Mouse (Mus musculus): ENCODE data around the gene Syngap1. TPM values are rescaled to one million over a fixed set of nuclear protein-coding genes. Genes with fewer than 3 reads are reported as not detected.

The Syngap1 gene
- polyA plus RNA-seq, 1 experiment, result 7.3 TPM

- no peak overlapping the region for H3K4me3 ChIP-seq (ENCODE audit: extremely low read depth, insufficient read depth, insufficient read length)
- H3K27ac ChIP-seq (ENCODE audit: insufficient read depth, low read length), result no peak overlapping the region
- WGBS, result 74% methylated on average over 18 of the region's 18 CpGs
- H3K4me1 ChIP-seq (ENCODE audit: control insufficient read depth, insufficient read depth, insufficient read length), result peaks cover 8% of the 10 kb centered on the region; the same call in 1 of the 2 replicates
- no peak for DNase-seq (ENCODE audit: low read depth in 1 of 2, low spot score in 2 of 2)
- no peaks in the 10 kb centered on the region for H3K36me3 ChIP-seq (ENCODE audit: control insufficient read depth, insufficient read depth, low read length)
- H3K27me3 ChIP-seq (ENCODE audit: control insufficient read depth, insufficient read depth, low read length), result no peaks in the 10 kb centered on the region; the same call in 1 of the 2 replicates
- no peak for TF ChIP-seq POLR2A (IDR thresholded peaks at IDR 0.05; ENCODE audit: low read depth, low read length)
- TF ChIP-seq CTCF (IDR thresholded peaks at IDR 0.05; ENCODE audit: extremely low read depth, insufficient read depth, insufficient read length, insufficient replicate concordance), result no peak
These were observed 15.8 kb downstream of the Syngap1 start for GRCm38 (mm10) chr17:26956895-26957294.

DNA sequence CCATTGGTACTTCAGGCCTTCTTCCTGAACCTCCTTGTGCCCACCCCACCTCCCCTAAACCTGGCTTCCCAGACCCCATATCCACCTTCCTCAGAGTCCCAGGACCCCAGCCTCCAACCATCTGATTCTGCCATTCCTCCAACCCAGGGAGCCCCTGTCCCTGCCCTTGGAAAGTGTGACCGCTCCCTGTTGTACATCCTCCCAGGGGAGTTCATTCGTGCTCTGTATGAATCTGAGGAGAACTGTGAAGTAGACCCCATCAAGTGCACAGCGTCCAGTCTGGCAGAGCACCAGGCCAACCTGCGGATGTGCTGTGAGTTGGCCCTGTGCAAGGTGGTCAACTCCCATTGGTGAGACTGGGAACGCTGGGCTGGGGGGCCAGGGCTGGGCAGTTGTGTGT, 16.8 kb downstream of the Syngap1 start:
- H3K27ac ChIP-seq (ENCODE audit: insufficient read depth, low read length), result no peak overlapping the region
- H3K4me3 ChIP-seq (ENCODE audit: extremely low read depth, insufficient read depth, insufficient read length), result no peak overlapping the region
- no peaks in the 10 kb centered on the region for H3K36me3 ChIP-seq (ENCODE audit: control insufficient read depth, insufficient read depth, low read length)
- H3K27me3 ChIP-seq (ENCODE audit: control insufficient read depth, insufficient read depth, low read length), result no peaks in the 10 kb centered on the region
- DNase-seq (ENCODE audit: low read depth in 1 of 2, low spot score in 2 of 2), result no peak
- 90% methylated on average over 5 of the region's 5 CpGs for WGBS
- TF ChIP-seq POLR2A (IDR thresholded peaks at IDR 0.05; ENCODE audit: low read depth, low read length) (no peak), CTCF (IDR thresholded peaks at IDR 0.05; ENCODE audit: extremely low read depth, insufficient read depth, insufficient read length, insufficient replicate concordance) (no peak)
- H3K4me1 ChIP-seq (ENCODE audit: control insufficient read depth, insufficient read depth, insufficient read length), result no peaks in the 10 kb centered on the region

GRCm38 (mm10) chr17:26958880-26959279, 17.8 kb downstream of the Syngap1 start:
- Histone ChIP-seq H3K27me3 (ENCODE audit: control insufficient read depth, insufficient read depth, low read length) (no peaks in the 10 kb centered on the region), H3K27ac (ENCODE audit: insufficient read depth, low read length) (no peak overlapping the region), H3K4me3 (ENCODE audit: extremely low read depth, insufficient read depth, insufficient read length) (no peak overlapping the region), H3K36me3 (ENCODE audit: control insufficient read depth, insufficient read depth, low read length) (no peaks in the 10 kb centered on the region), H3K4me1 (ENCODE audit: control insufficient read depth, insufficient read depth, insufficient read length) (no peaks in the 10 kb centered on the region)
- TF ChIP-seq POLR2A (IDR thresholded peaks at IDR 0.05; ENCODE audit: low read depth, low read length), result no peak
- no peak for TF ChIP-seq CTCF (IDR thresholded peaks at IDR 0.05; ENCODE audit: extremely low read depth, insufficient read depth, insufficient read length, insufficient replicate concordance)
- WGBS, result 84% methylated on average over 5 of the region's 5 CpGs
- no peak for DNase-seq (ENCODE audit: low read depth in 1 of 2, low spot score in 2 of 2)

GRCm38 (mm10) chr17:26959815-26960214, 18.8 kb downstream of the Syngap1 start:
- H3K36me3 ChIP-seq (ENCODE audit: control insufficient read depth, insufficient read depth, low read length), result no peaks in the 10 kb centered on the region
- H3K4me1 ChIP-seq (ENCODE audit: control insufficient read depth, insufficient read depth, insufficient read length), result no peaks in the 10 kb centered on the region
- H3K27me3 ChIP-seq (ENCODE audit: control insufficient read depth, insufficient read depth, low read length), result no peaks in the 10 kb centered on the region
- no peak for TF ChIP-seq CTCF (IDR thresholded peaks at IDR 0.05; ENCODE audit: extremely low read depth, insufficient read depth, insufficient read length, insufficient replicate concordance)
- no peak for TF ChIP-seq POLR2A (IDR thresholded peaks at IDR 0.05; ENCODE audit: low read depth, low read length)
- 98% methylated on average over 4 of the region's 4 CpGs for WGBS
- DNase-seq (ENCODE audit: low read depth in 1 of 2, low spot score in 2 of 2), result no peak
- H3K4me3 ChIP-seq (ENCODE audit: extremely low read depth, insufficient read depth, insufficient read length), result no peak overlapping the region
- no peak overlapping the region for H3K27ac ChIP-seq (ENCODE audit: insufficient read depth, low read length)

- no peaks in the 10 kb centered on the region for H3K4me1 ChIP-seq (ENCODE audit: control insufficient read depth, insufficient read depth, insufficient read length)
- no peaks in the 10 kb centered on the region for H3K27me3 ChIP-seq (ENCODE audit: control insufficient read depth, insufficient read depth, low read length)
- WGBS, result 79% methylated on average over 21 of the region's 21 CpGs
- TF ChIP-seq CTCF (IDR thresholded peaks at IDR 0.05; ENCODE audit: extremely low read depth, insufficient read depth, insufficient read length, insufficient replicate concordance) (no peak), POLR2A (IDR thresholded peaks at IDR 0.05; ENCODE audit: low read depth, low read length) (no peak)
- no peak overlapping the region for H3K4me3 ChIP-seq (ENCODE audit: extremely low read depth, insufficient read depth, insufficient read length)
- H3K27ac ChIP-seq (ENCODE audit: insufficient read depth, low read length), result no peak overlapping the region
- no peaks in the 10 kb centered on the region for H3K36me3 ChIP-seq (ENCODE audit: control insufficient read depth, insufficient read depth, low read length)
- no peak for DNase-seq (ENCODE audit: low read depth in 1 of 2, low spot score in 2 of 2)
These were observed 20.7 kb downstream of the Syngap1 start for GRCm38 (mm10) chr17:26961572-26962240.

- no peaks in the 10 kb centered on the region for H3K36me3 ChIP-seq (ENCODE audit: control insufficient read depth, insufficient read depth, low read length)
- no peak overlapping the region for H3K4me3 ChIP-seq (ENCODE audit: extremely low read depth, insufficient read depth, insufficient read length)
- H3K27me3 ChIP-seq (ENCODE audit: control insufficient read depth, insufficient read depth, low read length), result no peaks in the 10 kb centered on the region
- no peak for TF ChIP-seq POLR2A (IDR thresholded peaks at IDR 0.05; ENCODE audit: low read depth, low read length)
- TF ChIP-seq CTCF (IDR thresholded peaks at IDR 0.05; ENCODE audit: extremely low read depth, insufficient read depth, insufficient read length, insufficient replicate concordance), result no peak
- H3K27ac ChIP-seq (ENCODE audit: insufficient read depth, low read length), result no peak overlapping the region
- DNase-seq (ENCODE audit: low read depth in 1 of 2, low spot score in 2 of 2), result no peak
- WGBS, result 99% methylated on average over 11 of the region's 11 CpGs
- no peaks in the 10 kb centered on the region for H3K4me1 ChIP-seq (ENCODE audit: control insufficient read depth, insufficient read depth, insufficient read length)
These were observed 25.9 kb downstream of the Syngap1 start for GRCm38 (mm10) chr17:26966993-26967392.

GRCm38 (mm10) chr17:26967477-26967876, 26.4 kb downstream of the Syngap1 start:
- DNase-seq (ENCODE audit: low read depth in 1 of 2, low spot score in 2 of 2), result no peak

More at GRCm38 (mm10) chr17:26967477-26967876, 26.4 kb downstream of the Syngap1 start:
- TF ChIP-seq CTCF (IDR thresholded peaks at IDR 0.05; ENCODE audit: extremely low read depth, insufficient read depth, insufficient read length, insufficient replicate concordance), result no peak
- TF ChIP-seq POLR2A (IDR thresholded peaks at IDR 0.05; ENCODE audit: low read depth, low read length), result no peak
- Histone ChIP-seq H3K27ac (ENCODE audit: insufficient read depth, low read length) (no peak overlapping the region), H3K4me1 (ENCODE audit: control insufficient read depth, insufficient read depth, insufficient read length) (no peaks in the 10 kb centered on the region; the same call in 1 of the 2 replicates), H3K4me3 (ENCODE audit: extremely low read depth, insufficient read depth, insufficient read length) (no peak overlapping the region), H3K36me3 (ENCODE audit: control insufficient read depth, insufficient read depth, low read length) (no peaks in the 10 kb centered on the region), H3K27me3 (ENCODE audit: control insufficient read depth, insufficient read depth, low read length) (no peaks in the 10 kb centered on the region)
- 91% methylated on average over 6 of the region's 6 CpGs for WGBS
